Mouse (Mus musculus) common myeloid progenitor, adult 5-6 weeks (primary cell): ENCODE data around the gene Sbds. TPM values are rescaled to one million over a fixed set of nuclear protein-coding genes. Genes with fewer than 3 reads are reported as not detected.

ENCODE experiments used
- ATAC-seq: replicated peaks from 2 replicates; pipeline ENCODE4 v1.8.0; 2016; ENCODE audit warnings: low read depth, mild to moderate bottlenecking, moderate TSS enrichment, inconsistent platforms; ENCODE audit not compliant: poor library complexity, severe bottlenecking
- total RNA-seq: library from RNA; stranded (forward); fragments of 200-1000, 187-1606 nt; gene quantifications from 2 replicates; pipeline ENCODE4 v1.2.3, GENCODE M21; 2017

Sbds gene
- total RNA-seq, 1 experiment from 2014 or later, result 107 TPM

GRCm38 (mm10) chr5:130257303-130257702 is 2.0 kb upstream of the Sbds start:
- ATAC-seq, result no peak

- ATAC-seq, result peak; percentile 83
These were observed 1.4 kb upstream of the Sbds start for GRCm38 (mm10) chr5:130256678-130257271.

GRCm38 (mm10) chr5:130255799-130256525 is 632 bp upstream of the Sbds start:
- ATAC-seq, result 0 out of 2 replicates have a peak, but pooled peaks have one; percentile 0

GRCm38 (mm10) chr5:130254164-130255016 is 940 bp downstream of the Sbds start:
- ATAC-seq, result no peak; the same call in 1 of the 2 replicates

- ATAC-seq, result peak; percentile 77
These were observed 7.5 kb downstream of the Sbds start for GRCm38 (mm10) chr5:130247823-130248222.

- ATAC-seq, result no peak
These were observed 13.9 kb downstream of the Sbds start for GRCm38 (mm10) chr5:130241426-130241825.

- no peak for ATAC-seq
These were observed 15.5 kb downstream of the Sbds start for GRCm38 (mm10) chr5:130239856-130240255.

- no peak for ATAC-seq
These were observed 16.1 kb downstream of the Sbds start for GRCm38 (mm10) chr5:130239236-130239635.

GRCm38 (mm10) chr5:130236302-130236701 is 19.0 kb downstream of the Sbds start:
- ATAC-seq, result 0 out of 2 replicates have a peak, but pooled peaks have one; percentile 24

- peak; percentile 36; the same call in 1 of the 2 replicates for ATAC-seq
These were observed 27.2 kb downstream of the Sbds start for GRCm38 (mm10) chr5:130228120-130228519.

GRCm38 (mm10) chr5:130226790-130227189 is 28.5 kb downstream of the Sbds start:
- no peak for ATAC-seq

- ATAC-seq, result peak; percentile 82
These were observed 33.0 kb downstream of the Sbds start for GRCm38 (mm10) chr5:130222146-130223004.

- peak; percentile 48 for ATAC-seq
These were observed 33.6 kb downstream of the Sbds start for GRCm38 (mm10) chr5:130221760-130222145.

GRCm38 (mm10) chr5:130221316-130221715 is 34.0 kb downstream of the Sbds start:
- no peak for ATAC-seq

GRCm38 (mm10) chr5:130218336-130218735 is 37.0 kb downstream of the Sbds start:
- no peak for ATAC-seq

- ATAC-seq, result no peak
These were observed 37.9 kb downstream of the Sbds start for GRCm38 (mm10) chr5:130217406-130217805.

GRCm38 (mm10) chr5:130216781-130217180 is 38.5 kb downstream of the Sbds start, which contains the start of gene Tmem248:
Tmem248 (plus strand) TSS chr5:130217081.
- no peak for ATAC-seq

- no peak for ATAC-seq
These were observed 42.4 kb downstream of the Sbds start for GRCm38 (mm10) chr5:130212956-130213355.

- ATAC-seq, result no peak
These were observed 48.0 kb downstream of the Sbds start for GRCm38 (mm10) chr5:130207299-130207698.
